Mouse (Mus musculus): Measurements from ENCODE around the gene Nr3c2. TPM values are rescaled to one million over a fixed set of nuclear protein-coding genes. Genes with fewer than 3 reads are reported as not detected.

Gene Nr3c2
- polyA plus RNA-seq, 2 experiments from 2014 or later = 6.6 to 9.7 TPM

DNA sequence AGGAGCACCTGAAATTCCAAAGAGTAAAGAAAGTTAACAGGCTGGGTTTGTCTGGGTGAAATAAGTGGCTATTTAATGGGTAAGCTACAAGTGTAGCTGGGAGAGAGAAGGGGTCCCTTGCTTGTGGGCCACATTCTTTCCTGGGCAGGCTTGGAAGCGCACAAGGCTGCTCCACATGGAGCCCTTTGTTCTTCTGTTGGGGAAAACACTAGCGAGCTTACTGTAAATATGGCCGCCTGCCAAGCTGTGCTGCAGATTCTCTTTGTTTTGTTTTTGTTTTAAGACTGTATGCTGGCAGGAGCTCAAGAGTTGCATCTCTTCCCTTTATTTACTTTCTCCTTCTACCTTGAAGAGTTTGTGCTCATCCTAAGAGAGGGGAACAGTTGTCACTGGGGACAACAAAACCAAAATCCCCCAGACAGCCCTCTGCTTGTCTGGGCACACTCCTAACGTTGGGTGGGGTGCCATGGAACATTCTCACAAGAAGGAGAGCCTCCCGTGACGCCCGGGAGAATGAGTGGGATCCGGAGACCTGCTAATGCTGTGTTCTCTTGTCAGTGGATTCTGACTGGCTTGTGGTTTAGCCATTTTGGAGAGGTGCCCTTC, 73.8 kb downstream of the Nr3c2 start:
- no peak for ATAC-seq

DNA sequence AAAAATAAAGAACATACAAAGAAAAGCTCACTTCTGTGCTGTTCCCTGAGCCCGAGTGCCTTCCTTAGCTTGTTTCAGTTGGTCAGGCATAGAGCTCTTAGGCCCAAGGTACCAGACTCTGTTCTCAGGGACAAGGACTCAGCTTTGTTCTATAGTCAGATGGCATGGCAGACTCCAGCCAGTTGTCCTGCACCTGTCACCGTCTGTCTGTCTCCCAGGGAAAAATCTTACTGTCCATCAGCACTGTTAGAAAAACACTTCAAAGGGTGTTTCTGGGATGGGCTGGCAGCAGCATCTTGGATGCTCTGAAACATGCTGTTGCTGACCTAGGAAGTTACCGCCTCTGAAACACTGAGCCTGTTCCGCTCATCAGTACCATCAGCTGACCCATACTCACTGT, 78.7 kb downstream of the Nr3c2 start:
- no peak for ATAC-seq

DNA sequence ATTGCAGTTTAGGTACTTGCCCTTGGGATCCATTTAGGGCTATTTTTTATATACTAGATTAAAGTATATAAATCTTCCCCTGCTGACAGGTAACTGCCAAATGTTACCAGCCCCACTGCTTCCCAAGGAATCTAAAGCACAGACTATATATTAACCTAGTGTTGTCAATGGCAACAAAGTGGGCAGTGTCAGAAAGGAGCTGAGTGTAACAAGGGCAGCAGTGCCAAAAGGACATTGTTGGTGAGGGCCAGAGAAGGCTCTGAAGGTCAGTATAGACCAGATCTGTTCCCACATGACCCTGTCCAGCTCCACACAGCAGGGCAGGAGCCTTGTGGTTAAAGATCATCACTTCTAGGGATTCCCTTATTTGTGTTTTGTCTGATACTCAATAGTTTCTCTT, 84.8 kb downstream of the Nr3c2 start:
- no peak for ATAC-seq

DNA sequence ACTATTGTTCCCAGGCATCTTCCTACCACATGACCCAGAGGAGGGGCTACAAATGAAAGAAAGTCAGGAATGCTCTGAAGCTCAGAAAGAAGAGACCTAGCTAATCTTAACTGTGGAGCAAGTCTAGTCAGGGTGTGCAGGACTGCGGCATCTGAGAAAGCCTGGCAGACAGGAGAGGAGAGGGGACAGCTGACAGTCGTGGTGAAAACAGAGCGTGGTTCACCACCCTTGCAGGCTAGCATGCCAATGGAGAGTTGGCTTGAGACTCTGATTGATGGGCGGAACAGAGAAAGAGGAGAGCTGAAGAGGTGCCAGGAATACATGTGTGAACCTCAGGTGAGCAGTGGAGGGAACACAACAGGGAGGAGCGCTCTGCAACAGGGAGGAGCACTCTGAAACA, 85.6 kb downstream of the Nr3c2 start:
- ATAC-seq = no peak

DNA sequence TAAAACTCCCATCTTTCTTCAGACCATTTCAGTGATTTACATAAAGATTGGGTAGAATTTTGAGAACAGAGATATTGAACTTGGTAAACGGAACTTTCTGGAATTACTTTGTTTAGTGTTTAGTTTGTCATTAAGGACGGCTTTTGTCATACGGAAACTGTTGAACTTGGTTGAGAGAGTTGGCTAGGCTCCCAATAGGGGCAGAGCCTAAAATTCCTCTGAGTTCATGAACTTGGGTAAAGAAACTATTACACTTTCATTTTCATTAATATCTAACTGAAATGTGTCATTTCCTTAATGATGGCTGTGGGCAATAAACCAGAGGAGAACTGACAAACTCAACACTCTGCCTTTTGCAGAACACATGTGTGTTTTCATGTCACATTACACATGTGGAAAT, 88.6 kb downstream of the Nr3c2 start:
- no peak for ATAC-seq

DNA sequence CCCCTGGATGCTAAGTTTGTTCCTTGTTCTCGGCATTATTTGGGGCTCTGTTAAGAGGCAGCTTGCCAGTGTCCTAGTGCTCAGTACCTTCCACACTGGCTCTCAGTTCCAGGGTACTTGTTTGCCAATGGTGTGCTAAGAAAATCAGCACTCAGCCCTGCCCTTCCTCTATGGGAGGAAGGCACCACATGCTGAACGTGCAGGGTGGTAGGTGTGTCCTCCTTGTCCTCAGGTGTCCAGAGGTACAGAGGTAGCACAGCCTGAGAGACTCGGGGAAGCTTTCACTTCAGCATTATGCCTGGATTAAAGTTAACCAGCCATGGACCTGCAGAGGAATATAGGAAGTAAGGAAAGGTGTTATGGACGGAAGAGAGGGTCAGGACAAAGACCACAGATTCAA, 99.0 kb downstream of the Nr3c2 start:
- no peak for ATAC-seq

DNA sequence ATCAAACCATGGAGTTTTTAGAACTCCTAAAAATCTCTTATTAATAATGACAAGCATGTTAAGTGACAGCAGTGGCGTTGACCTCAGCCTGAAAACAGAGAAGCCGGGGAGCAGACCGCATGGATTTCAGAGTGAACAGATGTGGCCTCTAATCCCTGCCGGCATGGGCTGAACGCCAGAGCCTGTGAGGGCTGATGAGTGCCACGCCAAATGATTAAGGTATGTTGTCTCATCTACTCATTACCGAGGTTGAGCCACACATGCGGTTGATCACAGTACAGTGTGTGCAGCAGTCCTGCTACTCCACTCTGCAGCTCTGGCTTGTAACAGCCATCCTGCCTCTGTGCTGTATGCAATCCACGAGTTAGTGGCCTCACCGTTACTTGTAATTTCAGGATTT, 110.2 kb downstream of the Nr3c2 start:
- ATAC-seq = no peak

DNA sequence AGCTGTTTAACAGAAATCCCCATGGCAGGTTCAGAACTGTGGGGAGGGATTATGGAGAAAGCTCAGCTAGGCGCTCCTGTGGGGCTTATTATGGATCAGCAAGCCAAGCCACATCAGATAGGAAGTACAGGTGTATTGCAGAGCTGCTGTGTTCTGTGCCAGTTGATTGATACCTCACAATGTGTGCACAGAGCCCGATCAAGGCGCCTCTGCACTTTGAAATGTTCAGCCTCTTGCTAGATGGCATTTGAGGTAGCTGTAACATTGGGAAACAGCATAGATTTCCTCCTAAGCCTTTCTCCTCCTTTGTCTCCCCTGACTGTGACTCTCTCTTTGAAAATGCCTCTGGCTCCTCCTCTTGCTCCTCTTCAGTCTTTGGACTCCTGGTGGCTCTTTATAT, 112.7 kb downstream of the Nr3c2 start:
- no peak for ATAC-seq

DNA sequence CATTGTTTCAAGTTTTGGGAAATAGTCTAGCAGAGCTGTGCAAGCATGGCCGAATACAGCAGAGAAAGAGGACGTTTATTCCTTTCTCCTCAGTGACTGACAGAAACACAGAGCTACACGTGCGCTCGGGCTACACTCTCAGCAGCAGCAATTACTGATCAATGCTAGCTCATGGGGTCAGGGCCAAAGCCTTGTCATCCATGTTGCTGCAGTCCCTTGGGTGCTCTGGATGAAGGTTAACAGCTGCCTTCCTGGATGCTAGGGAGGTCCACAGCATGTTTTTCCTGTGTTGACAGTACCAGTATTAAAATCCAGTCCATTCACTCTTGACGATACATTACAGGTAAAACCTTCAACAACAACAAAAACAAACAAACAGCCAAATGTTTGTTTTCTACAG, 113.4 kb downstream of the Nr3c2 start:
- no peak for ATAC-seq

DNA sequence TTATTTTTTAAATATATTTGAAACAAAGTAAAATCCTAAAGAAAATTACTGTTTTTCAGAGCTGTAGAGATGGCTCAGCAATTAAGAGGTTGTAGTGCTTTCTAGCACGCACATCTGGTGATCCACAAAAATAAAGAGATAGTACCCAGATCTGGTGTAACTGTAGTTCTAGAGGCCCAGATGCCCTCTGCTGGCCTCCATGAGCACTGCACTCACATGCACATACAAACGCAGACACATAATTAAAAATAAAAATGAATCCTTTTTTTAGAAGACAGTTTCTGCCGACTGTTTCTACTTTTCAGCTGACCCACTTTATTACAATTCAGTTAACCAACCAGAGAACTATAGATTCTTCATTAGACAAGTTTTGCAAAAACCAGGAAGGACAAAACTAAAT, 117.5 kb downstream of the Nr3c2 start:
- ATAC-seq = no peak

DNA sequence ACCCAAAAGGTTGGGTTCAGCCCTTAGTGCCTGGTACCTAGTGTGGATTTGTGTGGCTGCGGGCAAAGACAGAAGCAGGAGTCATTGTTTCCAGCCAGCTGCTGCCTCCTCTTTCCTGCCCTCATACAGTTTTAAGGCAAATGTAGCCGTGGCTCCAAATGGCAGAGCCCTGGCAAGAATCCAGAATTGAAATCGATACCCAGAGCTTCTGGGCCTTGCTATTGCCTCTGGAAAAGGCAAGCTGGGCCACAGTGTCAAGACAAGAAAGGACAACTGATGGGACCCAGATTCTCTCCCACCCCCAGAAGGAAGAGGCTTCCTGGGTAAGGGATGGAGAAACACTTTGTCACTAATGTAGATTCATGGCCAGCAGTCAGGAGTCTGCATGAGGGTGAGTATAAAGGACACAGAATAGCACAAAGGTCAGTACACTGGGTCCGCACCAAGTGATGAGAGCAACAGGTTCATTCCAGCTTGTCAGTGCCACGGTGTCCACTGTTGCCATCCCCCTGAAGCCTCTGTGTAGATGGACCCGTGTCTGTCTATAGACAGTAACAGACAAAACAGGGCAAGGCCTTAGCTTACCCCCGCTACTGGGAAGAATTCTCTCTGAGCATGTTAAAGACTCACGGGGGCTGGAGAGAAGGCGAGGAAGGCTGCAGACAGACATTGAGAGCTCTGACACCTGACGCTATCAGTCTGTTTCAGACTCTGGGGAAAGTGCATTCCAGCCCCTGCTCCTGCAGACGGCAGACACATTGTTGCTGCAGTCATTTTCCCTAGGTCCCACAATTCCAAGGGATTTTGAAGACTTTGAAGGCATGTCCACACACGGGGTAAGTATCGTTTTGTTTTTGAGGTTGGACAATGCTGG, 124.8 kb downstream of the Nr3c2 start:
- no peak for ATAC-seq

DNA sequence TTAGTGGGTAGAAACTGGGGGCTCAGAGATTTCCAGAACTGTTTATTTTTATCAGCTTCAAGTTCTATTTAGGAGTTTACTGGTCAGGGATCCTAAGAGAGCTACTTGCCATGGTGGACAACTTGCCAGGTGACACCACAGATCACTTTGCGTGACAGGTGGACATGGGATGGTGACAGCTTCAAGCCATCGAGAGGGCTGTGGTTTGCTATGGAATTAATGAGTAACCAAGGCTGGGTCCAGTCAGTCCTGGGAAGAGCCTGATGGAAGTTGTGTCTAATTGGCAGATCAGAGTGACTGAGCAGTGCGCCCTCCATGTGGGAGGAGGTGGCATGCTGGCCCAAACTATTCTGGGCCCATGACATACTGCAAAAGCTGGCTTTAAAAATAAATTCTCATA, 132.0 kb downstream of the Nr3c2 start:
- ATAC-seq = no peak

DNA sequence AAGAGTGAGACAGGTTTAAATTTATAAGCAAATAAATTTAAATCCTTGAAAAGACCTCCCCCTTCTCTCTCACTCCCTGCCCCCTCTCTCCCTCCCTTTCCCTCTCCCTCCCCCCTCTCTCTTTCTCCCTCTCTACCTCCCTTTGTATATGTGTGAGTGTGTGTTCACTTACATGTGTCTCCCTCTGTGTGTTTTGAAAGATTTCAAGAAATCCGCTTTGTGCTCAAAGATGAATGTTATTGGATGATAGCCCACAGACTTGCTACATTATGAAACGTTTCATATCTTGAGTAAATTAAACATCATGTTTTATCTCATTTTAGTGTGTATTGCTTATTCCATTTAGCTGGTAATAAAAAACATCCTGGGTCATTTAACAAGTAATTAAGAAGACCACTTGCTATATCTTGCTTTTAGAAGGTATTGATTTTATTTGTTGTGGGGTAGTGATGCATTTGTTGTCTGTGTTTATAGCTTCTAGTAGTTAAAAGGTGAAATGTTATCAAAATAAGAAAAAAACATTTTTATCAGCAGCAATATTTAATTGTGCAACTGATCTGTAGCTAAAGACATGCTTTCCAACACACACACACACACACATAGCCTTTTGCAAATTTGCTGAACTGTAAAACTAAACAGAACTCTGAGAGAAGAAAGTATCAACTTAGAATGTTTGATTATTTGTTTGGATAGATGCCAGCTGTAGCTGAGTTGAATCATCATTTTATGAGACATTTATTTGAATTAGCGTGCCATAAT, 134.6 kb downstream of the Nr3c2 start:
- ATAC-seq = no peak

DNA sequence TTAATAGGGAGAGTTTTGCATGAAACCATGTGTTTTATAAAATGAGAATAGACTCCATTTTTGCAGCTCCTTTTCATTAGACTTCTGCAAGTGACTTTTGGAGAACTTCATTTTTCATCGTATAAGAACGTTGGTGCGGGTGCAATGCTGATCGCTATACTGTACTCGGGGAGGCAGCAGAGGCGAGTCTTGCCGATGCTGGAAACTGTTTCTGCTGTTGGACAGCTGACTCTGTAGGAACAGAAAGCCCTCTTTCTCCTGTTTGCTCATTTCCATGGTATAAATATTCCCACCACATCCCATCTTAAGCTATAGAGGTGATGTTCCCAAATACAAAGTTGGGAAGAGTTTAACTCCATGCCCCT, 135.2 kb downstream of the Nr3c2 start:
- ATAC-seq = no peak

DNA sequence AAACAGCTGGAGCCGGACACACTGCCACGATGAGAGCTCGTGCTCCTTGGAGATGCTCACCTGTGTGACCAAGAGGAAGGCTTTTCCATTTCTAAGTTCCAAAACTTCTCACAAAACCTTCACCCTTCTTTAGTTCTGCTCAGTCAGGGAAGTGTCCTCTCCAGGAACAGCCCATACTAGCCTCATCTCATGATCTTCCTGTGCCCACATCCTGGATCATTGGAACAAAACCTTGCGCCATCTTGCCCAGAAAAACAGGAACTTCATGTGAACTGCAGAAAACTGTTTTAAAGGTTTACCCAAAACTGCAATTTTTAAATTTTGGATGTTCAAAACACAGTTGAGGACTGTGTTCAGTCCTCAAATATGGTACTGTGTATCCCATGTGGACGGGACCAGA, 142.0 kb downstream of the Nr3c2 start:
- ATAC-seq = no peak

DNA sequence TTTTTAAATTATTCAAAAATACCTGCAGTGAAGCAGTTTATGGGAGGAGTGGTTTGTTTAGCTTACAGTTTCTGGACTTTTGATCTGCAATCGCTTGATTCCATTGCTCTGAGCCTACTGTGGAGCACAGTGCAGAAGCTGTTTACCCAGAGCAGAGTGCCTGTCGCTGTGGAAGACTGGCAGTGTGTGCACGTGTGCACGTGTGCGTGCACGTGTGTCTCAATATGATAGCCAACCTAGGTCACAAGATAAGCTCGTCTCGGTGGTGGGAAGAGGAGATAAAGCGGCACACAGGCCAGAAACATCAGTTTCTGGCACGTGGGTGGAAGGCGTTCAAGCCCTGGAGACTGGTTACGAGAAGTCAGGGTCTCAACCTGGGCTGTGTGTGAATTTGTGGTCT, 145.6 kb downstream of the Nr3c2 start:
- ATAC-seq = no peak

DNA sequence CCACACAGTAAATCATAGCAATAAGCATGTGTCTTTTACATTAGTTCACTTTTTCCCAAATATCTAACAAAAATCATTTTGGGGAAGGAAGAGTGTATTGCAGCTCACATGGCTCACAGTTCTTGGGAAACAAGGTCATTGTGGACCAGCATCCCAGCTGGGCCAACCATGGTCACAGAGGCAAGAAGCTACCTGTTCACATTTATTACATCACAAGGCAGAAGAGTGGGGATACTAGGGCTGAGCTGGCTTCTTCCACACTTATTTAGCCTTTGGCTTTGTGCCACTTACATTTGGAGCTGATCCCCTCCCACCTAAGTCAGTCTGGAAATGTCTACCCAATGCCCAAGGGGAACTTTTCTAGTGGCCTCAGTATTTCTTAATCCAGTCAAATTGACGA, 146.5 kb downstream of the Nr3c2 start:
- no peak for ATAC-seq

DNA sequence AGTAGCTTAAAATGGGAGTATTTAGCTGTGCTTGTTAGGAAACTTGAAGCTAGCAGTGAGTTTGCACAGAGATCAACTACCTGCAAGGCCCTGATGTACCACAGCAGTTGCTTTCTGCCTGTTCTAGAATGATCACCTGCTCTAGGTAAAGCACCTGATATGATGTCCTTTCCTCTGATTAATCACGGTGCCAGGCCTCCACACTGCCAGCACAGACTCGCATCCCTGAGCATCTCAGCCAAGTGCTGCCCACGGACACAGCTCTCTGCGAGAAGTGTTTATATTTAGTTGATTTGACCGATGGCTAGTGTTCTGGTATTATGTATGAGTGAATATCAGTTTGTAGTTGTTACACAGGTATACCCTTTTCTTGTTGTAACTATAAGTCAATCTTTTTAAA, 147.0 kb downstream of the Nr3c2 start:
- ATAC-seq = no peak

DNA sequence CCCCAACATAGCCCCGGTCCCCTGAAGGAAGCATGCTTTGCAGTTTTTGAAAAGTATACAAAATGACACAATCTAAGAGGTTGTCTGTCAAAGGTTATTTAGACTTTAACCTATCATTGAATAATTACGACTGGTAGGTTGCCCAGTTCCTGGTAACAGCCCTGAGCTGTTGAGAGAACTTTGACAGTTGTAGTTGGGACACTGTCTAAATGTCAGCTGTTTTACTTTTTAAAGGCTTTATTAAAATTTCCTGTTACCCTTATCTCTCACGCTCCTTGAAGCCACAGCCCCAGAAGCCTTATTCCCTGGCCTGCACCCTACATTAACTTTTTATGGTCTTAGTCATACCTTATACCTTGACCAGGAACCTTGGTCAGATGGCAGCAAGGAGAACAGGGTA, 147.5 kb downstream of the Nr3c2 start:
- ATAC-seq = no peak

DNA sequence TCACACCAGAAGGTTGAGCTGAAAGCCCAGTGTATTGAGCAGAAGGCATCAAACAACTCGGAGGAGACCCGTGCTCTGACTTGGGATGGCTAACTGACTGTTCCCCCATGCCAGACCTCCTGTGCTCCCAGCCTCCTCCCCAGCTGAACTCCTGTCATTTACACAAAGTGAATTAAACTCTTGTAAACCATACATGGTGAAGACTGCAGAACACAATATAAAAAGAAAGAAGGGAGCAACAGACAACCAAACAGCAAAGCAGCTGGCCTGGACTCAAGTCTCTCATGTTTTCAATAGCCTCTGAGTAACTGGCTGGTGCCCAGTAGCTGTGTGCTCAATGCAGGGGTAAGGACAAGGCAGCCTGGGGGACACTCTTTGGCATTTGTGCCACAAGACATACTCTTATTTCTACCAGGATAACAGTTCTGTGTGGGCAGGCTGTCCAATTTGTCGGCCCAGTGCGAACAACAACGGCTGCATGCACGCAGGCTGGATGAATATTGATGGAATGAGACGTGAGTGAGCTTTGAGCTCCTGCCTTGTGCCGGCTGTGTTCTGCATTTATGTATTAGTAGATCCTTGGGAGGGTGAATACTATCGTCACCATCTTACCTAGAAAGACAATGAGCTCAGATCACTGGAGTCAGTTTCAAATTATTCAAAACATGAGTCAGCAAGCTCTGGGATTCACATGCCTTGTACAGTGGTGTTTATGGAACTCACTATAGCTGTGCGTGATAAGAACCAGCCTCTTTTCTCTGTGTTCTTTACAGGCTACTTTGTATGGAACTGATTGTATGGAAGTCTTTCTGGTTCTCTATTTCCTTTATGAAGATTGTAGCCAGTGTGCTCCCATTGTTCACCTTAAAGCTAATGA, 152.4 kb downstream of the Nr3c2 start:
- no peak for ATAC-seq

DNA sequence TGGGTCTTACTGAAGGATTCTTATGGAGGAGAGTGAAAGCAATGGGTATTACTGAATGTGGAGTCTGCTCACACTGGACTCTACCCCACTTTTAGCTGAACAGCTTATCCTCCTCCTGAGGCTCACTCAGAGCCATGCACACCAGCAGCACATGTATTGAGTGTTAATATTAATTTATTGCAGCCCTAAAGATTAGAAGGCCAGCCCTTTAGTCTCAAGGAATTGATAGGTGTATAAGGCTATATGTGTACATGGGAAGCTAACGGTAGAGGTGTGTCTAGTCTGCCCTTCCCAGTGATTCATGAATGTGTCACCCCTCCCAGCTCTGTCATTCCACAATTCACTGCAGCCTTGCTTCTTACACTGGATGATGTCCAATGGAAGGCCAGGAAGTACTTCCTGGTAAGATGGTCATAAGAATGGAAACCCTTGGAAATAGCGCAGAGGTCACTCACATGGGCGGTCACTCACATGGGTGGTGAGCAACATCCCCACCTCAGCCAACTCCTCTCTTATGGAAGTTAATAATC, 156.3 kb downstream of the Nr3c2 start:
- ATAC-seq = no peak

DNA sequence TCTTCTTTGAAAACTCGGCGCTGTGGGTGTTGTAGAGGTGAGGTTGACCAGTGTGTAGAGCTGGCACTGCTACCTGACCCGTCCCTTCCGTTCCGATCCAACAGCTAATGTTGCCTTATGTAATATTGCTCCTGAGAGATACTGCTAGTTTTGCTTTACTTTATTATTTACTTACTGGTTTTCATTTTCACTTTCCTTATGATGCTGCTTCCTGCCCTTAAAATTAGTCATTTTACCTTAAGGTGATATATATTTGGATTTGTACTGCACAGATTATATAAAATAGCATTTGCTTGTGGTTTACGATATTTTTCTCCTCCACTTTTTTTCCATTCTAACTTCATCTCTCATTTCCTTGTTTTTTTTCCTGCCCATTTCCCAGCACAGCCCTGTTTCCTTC, 157.6 kb downstream of the Nr3c2 start:
- peak; percentile 84 for ATAC-seq

DNA sequence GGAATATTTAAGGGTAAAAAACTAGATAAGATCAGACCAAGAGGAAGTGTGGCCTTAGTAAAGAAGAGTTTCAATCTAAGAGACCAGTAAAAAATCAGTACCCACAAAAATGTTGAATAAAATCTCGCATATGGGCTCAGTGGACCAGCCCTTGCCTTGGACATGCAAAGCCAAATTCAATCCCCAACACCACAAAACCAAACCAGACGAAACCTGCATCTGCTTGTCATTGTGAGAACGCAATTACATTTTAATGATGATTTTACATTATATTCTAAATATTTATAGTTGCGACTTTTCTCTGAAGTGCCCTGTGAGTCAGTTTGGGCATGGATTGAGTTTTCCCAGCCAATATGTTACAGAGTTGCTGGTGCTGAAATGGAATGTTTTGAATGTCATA, 183.4 kb downstream of the Nr3c2 start:
- ATAC-seq = no peak
